Mouse (Mus musculus): ENCODE measurements around the gene Tmem208. TPM values are rescaled to one million over a fixed set of nuclear protein-coding genes. Genes with fewer than 3 reads are reported as not detected.
A peak's percentile ranks its signal among the peaks of the same experiment; 100 is the strongest.

The Tmem208 gene
- polyA plus RNA-seq, 1 experiment = 105 TPM

GRCm38 (mm10) chr8:105330325-105330724 is 4.2 kb downstream of the Tmem208 start:
- H3K4me1 ChIP-seq (ENCODE audit: control insufficient read depth, insufficient read depth, insufficient read length, low read length) = peaks cover 33% of the 10 kb centered on the region
- no peak overlapping the region for H3K4me3 ChIP-seq (ENCODE audit: low read depth, low read length)
- 37% methylated on average over 12 of the region's 12 CpGs for WGBS
- H3K27me3 ChIP-seq (ENCODE audit: control insufficient read depth, insufficient read depth, low read length) = no peaks in the 10 kb centered on the region
- TF ChIP-seq CTCF (IDR thresholded peaks at IDR 0.05; ENCODE audit: extremely low read depth, insufficient read length, insufficient replicate concordance, low read depth, low read length) = no peak
- peak overlapping the region; percentile 10; the same call in 1 of the 2 replicates for H3K27ac ChIP-seq (ENCODE audit: insufficient read depth, low read depth, low read length)
- peaks cover 58% of the 10 kb centered on the region for H3K36me3 ChIP-seq (ENCODE audit: control insufficient read depth, insufficient read depth, low read length)

GRCm38 (mm10) chr8:105331469-105331868 is 5.3 kb downstream of the Tmem208 start:
- 91% methylated on average over 22 of the region's 22 CpGs for WGBS
- peaks cover 69% of the 10 kb centered on the region for H3K36me3 ChIP-seq (ENCODE audit: control insufficient read depth, insufficient read depth, low read length)

GRCm38 (mm10) chr8:105331931-105332330 is 5.8 kb downstream of the Tmem208 start:
- peak overlapping the region; percentile 11; the same call in 1 of the 2 replicates for H3K27ac ChIP-seq (ENCODE audit: insufficient read depth, low read depth, low read length)
- peaks cover 30% of the 10 kb centered on the region for H3K4me1 ChIP-seq (ENCODE audit: control insufficient read depth, insufficient read depth, insufficient read length, low read length)
- TF ChIP-seq CTCF (IDR thresholded peaks at IDR 0.05; ENCODE audit: extremely low read depth, insufficient read length, insufficient replicate concordance, low read depth, low read length) (no peak), POLR2A (IDR thresholded peaks at IDR 0.05; ENCODE audit: low read depth, low read length) (no peak)
- H3K36me3 ChIP-seq (ENCODE audit: control insufficient read depth, insufficient read depth, low read length) = peaks cover 74% of the 10 kb centered on the region
- no peak overlapping the region for H3K4me3 ChIP-seq (ENCODE audit: low read depth, low read length)
- 84% methylated on average over 9 of the region's 9 CpGs for WGBS
- no peaks in the 10 kb centered on the region for H3K27me3 ChIP-seq (ENCODE audit: control insufficient read depth, insufficient read depth, low read length)

More at GRCm38 (mm10) chr8:105331469-105331868, 5.3 kb downstream of the Tmem208 start:
- no peak overlapping the region for H3K4me3 ChIP-seq (ENCODE audit: low read depth, low read length)
- H3K27me3 ChIP-seq (ENCODE audit: control insufficient read depth, insufficient read depth, low read length) = no peaks in the 10 kb centered on the region
- peaks cover 30% of the 10 kb centered on the region for H3K4me1 ChIP-seq (ENCODE audit: control insufficient read depth, insufficient read depth, insufficient read length, low read length)
- H3K27ac ChIP-seq (ENCODE audit: insufficient read depth, low read depth, low read length) = no peak overlapping the region
- TF ChIP-seq POLR2A (IDR thresholded peaks at IDR 0.05; ENCODE audit: low read depth, low read length) (no peak), CTCF (IDR thresholded peaks at IDR 0.05; ENCODE audit: extremely low read depth, insufficient read length, insufficient replicate concordance, low read depth, low read length) (no peak)

GRCm38 (mm10) chr8:105332523-105332922 is 6.4 kb downstream of the Tmem208 start:
- H3K27me3 ChIP-seq (ENCODE audit: control insufficient read depth, insufficient read depth, low read length) = no peaks in the 10 kb centered on the region
- TF ChIP-seq CTCF (IDR thresholded peaks at IDR 0.05; ENCODE audit: extremely low read depth, insufficient read length, insufficient replicate concordance, low read depth, low read length) = no peak
- TF ChIP-seq POLR2A (IDR thresholded peaks at IDR 0.05; ENCODE audit: low read depth, low read length) = no peak
- peak overlapping the region; percentile 79 for H3K27ac ChIP-seq (ENCODE audit: insufficient read depth, low read depth, low read length)
- H3K36me3 ChIP-seq (ENCODE audit: control insufficient read depth, insufficient read depth, low read length) = peaks cover 80% of the 10 kb centered on the region
- no peak overlapping the region for H3K4me3 ChIP-seq (ENCODE audit: low read depth, low read length)
- H3K4me1 ChIP-seq (ENCODE audit: control insufficient read depth, insufficient read depth, insufficient read length, low read length) = peaks cover 26% of the 10 kb centered on the region
- 34% methylated on average over 2 of the region's 2 CpGs for WGBS

- WGBS = 91% methylated on average over 32 of the region's 32 CpGs
- H3K4me3 ChIP-seq (ENCODE audit: low read depth, low read length) = no peak overlapping the region
- no peak for TF ChIP-seq POLR2A (IDR thresholded peaks at IDR 0.05; ENCODE audit: low read depth, low read length)
- TF ChIP-seq CTCF (IDR thresholded peaks at IDR 0.05; ENCODE audit: extremely low read depth, insufficient read length, insufficient replicate concordance, low read depth, low read length) = no peak
- no peaks in the 10 kb centered on the region for H3K27me3 ChIP-seq (ENCODE audit: control insufficient read depth, insufficient read depth, low read length)
- peaks cover 57% of the 10 kb centered on the region for H3K36me3 ChIP-seq (ENCODE audit: control insufficient read depth, insufficient read depth, low read length)
- H3K27ac ChIP-seq (ENCODE audit: insufficient read depth, low read depth, low read length) = no peak overlapping the region
- H3K4me1 ChIP-seq (ENCODE audit: control insufficient read depth, insufficient read depth, insufficient read length, low read length) = peaks cover 22% of the 10 kb centered on the region; the same call in 1 of the 2 replicates
These were observed 10.4 kb downstream of the Tmem208 start for GRCm38 (mm10) chr8:105336373-105337130.

- no peak for TF ChIP-seq POLR2A (IDR thresholded peaks at IDR 0.05; ENCODE audit: low read depth, low read length)
- no peak for TF ChIP-seq CTCF (IDR thresholded peaks at IDR 0.05; ENCODE audit: extremely low read depth, insufficient read length, insufficient replicate concordance, low read depth, low read length)
- H3K27ac ChIP-seq (ENCODE audit: insufficient read depth, low read depth, low read length) = peak overlapping the region; percentile 92
- H3K36me3 ChIP-seq (ENCODE audit: control insufficient read depth, insufficient read depth, low read length) = peaks cover 41% of the 10 kb centered on the region
- peaks cover 12% of the 10 kb centered on the region; the same call in 1 of the 2 replicates for H3K4me1 ChIP-seq (ENCODE audit: control insufficient read depth, insufficient read depth, insufficient read length, low read length)
- 16% methylated on average over 4 of the region's 4 CpGs for WGBS
- H3K4me3 ChIP-seq (ENCODE audit: low read depth, low read length) = no peak overlapping the region
- H3K27me3 ChIP-seq (ENCODE audit: control insufficient read depth, insufficient read depth, low read length) = no peaks in the 10 kb centered on the region
These were observed 12.8 kb downstream of the Tmem208 start for GRCm38 (mm10) chr8:105338992-105339391.

- 22% methylated on average over 6 of the region's 6 CpGs for WGBS
- Histone ChIP-seq H3K27ac (ENCODE audit: insufficient read depth, low read depth, low read length) (peak overlapping the region; percentile 92), H3K36me3 (ENCODE audit: control insufficient read depth, insufficient read depth, low read length) (peaks cover 35% of the 10 kb centered on the region), H3K4me1 (ENCODE audit: control insufficient read depth, insufficient read depth, insufficient read length, low read length) (peaks cover 17% of the 10 kb centered on the region; the same call in 1 of the 2 replicates), H3K27me3 (ENCODE audit: control insufficient read depth, insufficient read depth, low read length) (no peaks in the 10 kb centered on the region), H3K4me3 (ENCODE audit: low read depth, low read length) (no peak overlapping the region)
- no peak for TF ChIP-seq POLR2A (IDR thresholded peaks at IDR 0.05; ENCODE audit: low read depth, low read length)
- TF ChIP-seq CTCF (IDR thresholded peaks at IDR 0.05; ENCODE audit: extremely low read depth, insufficient read length, insufficient replicate concordance, low read depth, low read length) = no peak
These were observed 13.9 kb downstream of the Tmem208 start for GRCm38 (mm10) chr8:105339886-105340635.

Data from small intestine, adult 2 months (tissue).